Mouse (Mus musculus) neural tube, embryonic 13.5 days (tissue): ENCODE measurements around the gene Ppp2r5b. TPM values are rescaled to one million over a fixed set of nuclear protein-coding genes. Genes with fewer than 3 reads are reported as not detected.

ENCODE experiments used
- ATAC-seq: fragments of 200-750 bp; cut with Nextera tagmentation; 2 replicates; pipeline ENCODE4 v1.8.0; 2017; ENCODE audit warnings: low read depth, mild to moderate bottlenecking, moderate TSS enrichment, moderate library complexity
- H3K27ac ChIP-seq: fragments of 300-500 bp; sonication (generic); replicated peaks from 2 replicates; pipeline ENCODE4 v1.5.1; 2015; ENCODE audit warnings: moderate library complexity, mild to moderate bottlenecking, inconsistent platforms
- H3K27me3 ChIP-seq: fragments of 300-500 bp; sonication (generic); 2 replicates; pipeline ENCODE4 v1.6.1; 2015; ENCODE audit warnings: mild to moderate bottlenecking, inconsistent platforms
- H3K36me3 ChIP-seq: fragments of 300-500 bp; sonication (generic); 2 replicates; pipeline ENCODE4 v1.6.1; 2015; ENCODE audit warnings: mild to moderate bottlenecking, inconsistent platforms
- H3K4me1 ChIP-seq: fragments of 300-500 bp; sonication (generic); replicated peaks from 2 replicates; pipeline ENCODE4 v1.6.1; 2015; ENCODE audit warnings: inconsistent platforms
- H3K4me2 ChIP-seq: fragments of 300-500 bp; sonication (generic); 2 replicates; pipeline ENCODE4 v1.6.1; 2015; ENCODE audit warnings: inconsistent platforms, mild to moderate bottlenecking, moderate library complexity
- H3K4me3 ChIP-seq: fragments of 300-500 bp; sonication (generic); 2 replicates; pipeline ENCODE4 v1.5.1; 2015; ENCODE audit warnings: mild to moderate bottlenecking, inconsistent platforms
- H3K9ac ChIP-seq: fragments of 300-500 bp; sonication (generic); 2 replicates; pipeline ENCODE4 v1.6.1; 2015; ENCODE audit warnings: moderate library complexity, mild to moderate bottlenecking, inconsistent platforms
- H3K9me3 ChIP-seq: fragments of 300-500 bp; sonication (generic); 2 replicates; pipeline ENCODE4 v1.6.1; 2016; ENCODE audit warnings: inconsistent platforms
- WGBS: fragments of 180-500 bp; shearing (Covaris S2); methylation state at CpG from one replicate; pipeline ENCODE4 v1.1.7; 2015; 5-methylcytosine and 5-hydroxymethylcytosine counted together
- polyA plus RNA-seq: library from polyadenylated mRNA; unstranded; fragments of >200 nt; fragmentation: Nextera tagmentation; extraction: Ambion mirVana; gene quantifications from 2 replicates; pipeline ENCODE4 v1.2.1, GENCODE M21; 2015

Ppp2r5b gene
- polyA plus RNA-seq, 1 experiment from 2014 or later: 111 TPM

DNA sequence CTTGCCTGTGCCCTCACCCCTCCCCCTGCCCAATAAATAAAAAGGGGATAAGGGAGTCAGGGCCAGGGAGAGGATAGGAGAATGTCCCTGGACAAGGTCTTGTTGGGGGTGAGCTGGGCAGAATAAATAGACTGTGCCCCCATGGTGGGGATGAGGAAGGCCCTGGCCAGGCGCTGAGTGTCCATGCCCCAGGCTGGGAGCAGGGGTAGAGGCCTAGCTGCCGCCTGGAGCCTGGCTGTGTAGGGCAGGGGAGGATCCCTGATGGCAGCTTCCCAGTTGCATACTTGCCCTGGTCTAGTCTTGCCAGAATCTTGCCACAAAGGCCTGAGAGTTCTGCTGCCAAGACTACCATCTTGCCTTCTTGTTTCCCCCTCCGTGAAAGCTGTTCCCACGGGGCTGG lies 7.8 kb downstream of the Ppp2r5b start:
- H3K9me3 ChIP-seq: no peaks in the 10 kb centered on the region
- peaks cover 66% of the 10 kb centered on the region for H3K36me3 ChIP-seq
- no peak overlapping the region for H3K4me2 ChIP-seq
- H3K9ac ChIP-seq: no peak overlapping the region
- H3K27ac ChIP-seq: no peak overlapping the region
- H3K27me3 ChIP-seq: no peaks in the 10 kb centered on the region
- 84% methylated on average over 4 of the region's 4 CpGs for WGBS
- no peak overlapping the region for H3K4me3 ChIP-seq
- ATAC-seq: no peak
- no peaks in the 10 kb centered on the region for H3K4me1 ChIP-seq

DNA sequence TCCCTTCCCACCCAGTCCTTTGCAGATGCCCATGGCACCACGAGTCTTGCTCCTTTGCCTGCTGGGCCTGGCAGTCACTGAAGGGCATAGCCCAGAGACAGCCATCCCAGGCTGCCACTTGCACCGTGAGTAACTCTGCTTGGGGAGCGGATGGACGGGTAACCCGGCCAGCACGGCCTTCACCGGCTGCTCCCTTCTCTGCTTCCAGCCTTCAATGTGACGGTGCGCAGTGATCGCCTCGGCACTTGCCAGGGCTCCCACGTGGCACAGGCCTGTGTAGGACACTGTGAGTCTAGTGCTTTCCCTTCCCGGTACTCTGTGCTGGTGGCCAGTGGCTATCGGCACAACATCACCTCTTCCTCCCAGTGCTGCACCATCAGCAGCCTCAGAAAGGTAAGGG lies 8.9 kb downstream of the Ppp2r5b start:
- H3K4me3 ChIP-seq: no peak overlapping the region
- H3K27ac ChIP-seq: no peak overlapping the region
- H3K27me3 ChIP-seq: no peaks in the 10 kb centered on the region
- H3K36me3 ChIP-seq: peaks cover 55% of the 10 kb centered on the region
- no peaks in the 10 kb centered on the region for H3K4me1 ChIP-seq
- H3K9ac ChIP-seq: no peak overlapping the region
- 89% methylated on average over 14 of the region's 14 CpGs for WGBS
- H3K4me2 ChIP-seq: no peak overlapping the region
- no peak for ATAC-seq
- no peaks in the 10 kb centered on the region for H3K9me3 ChIP-seq

DNA sequence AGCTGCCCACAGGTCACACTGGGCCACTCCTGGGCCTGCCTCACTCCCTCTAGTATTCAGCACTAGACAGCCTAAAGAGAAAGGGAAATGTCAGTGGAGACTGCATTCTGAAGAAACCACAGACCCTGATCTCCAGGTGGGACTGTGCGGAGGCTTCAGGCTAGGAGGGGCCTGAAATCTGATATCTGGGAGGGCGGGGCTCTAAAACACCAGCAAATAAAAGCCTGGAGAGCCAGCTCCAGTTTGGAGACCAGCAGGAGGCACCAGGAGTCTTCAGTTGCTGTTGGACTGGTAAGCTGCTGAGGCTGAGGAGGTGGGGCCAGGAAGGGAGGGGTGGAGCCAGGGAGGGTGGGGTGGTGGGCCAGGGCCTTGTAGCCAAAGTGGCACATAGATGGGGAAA lies 9.5 kb downstream of the Ppp2r5b start, which contains the start of gene Gpha2:
Gpha2 (plus strand) TSS at position 246 of the 400 bp plus-strand sequence.
- H3K36me3 ChIP-seq: peaks cover 49% of the 10 kb centered on the region
- no peaks in the 10 kb centered on the region for H3K27me3 ChIP-seq
- 21% methylated on average over 2 of the region's 2 CpGs for WGBS
- no peak within 1 kb of the TSS for H3K4me2 ChIP-seq
- no peaks in the 10 kb centered on the region for H3K9me3 ChIP-seq
- no peak within 1 kb of the TSS for H3K4me3 ChIP-seq
- no peaks in the 10 kb centered on the region for H3K4me1 ChIP-seq
- no peak within 1 kb of the TSS for H3K9ac ChIP-seq
- no peak for ATAC-seq
- H3K27ac ChIP-seq: no peak within 1 kb of the TSS

DNA sequence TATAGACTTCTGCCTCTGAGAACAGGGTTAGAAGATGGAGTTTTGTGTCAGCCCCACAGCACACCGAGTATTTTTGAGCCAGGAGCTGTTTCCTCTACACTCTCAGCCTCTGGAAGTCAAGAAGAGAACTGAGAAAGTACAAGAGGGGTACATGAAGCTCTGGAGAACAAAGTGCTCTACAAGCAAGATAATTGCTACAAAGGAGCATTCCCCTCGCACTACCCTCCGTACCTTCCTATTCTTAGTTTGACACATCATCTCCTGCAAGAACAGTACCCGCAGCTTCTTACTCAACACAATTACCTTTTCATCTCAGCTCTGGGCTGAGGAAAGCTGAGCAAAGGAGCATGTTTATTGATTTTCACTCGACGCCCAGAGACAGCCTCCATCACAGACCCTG lies 17.1 kb downstream of the Ppp2r5b start:
- Histone ChIP-seq H3K27ac (no peak overlapping the region), H3K9ac (no peak overlapping the region), H3K9me3 (no peaks in the 10 kb centered on the region), H3K4me3 (no peak overlapping the region), H3K4me2 (no peak overlapping the region), H3K27me3 (no peaks in the 10 kb centered on the region), H3K36me3 (no peaks in the 10 kb centered on the region), H3K4me1 (no peaks in the 10 kb centered on the region)
- no peak for ATAC-seq
- WGBS: 70% methylated on average over 6 of the region's 6 CpGs

DNA sequence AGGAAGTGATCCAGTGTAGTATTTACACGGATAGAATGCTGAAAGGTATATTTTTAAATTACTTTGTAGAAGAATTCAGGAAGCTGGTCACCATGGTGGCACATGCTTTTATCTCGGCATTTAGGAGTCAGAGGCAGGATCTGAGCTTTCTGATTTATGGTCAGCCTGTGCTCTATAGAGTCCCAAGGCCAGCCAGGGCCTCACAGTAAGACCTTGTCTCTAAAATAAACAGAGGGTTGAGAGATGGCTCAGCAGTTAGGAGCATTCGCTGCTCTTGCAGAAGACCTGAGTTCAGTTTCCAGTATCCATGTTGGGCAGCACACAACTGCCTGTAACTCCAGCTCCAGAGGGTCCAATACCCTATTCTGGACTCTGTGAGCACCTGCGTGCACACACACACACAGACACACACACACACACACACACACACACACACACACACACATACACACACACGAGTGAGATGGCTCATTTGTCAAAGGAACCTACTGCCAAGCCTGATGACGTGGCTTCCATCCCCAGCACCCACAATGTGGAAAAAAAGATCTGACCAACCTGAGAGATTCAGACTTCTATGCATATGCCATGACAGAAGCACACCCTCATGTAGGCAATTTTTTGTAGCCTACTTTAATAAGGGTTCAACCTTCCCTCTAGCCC lies 19.5 kb downstream of the Ppp2r5b start:
- no peaks in the 10 kb centered on the region for H3K27me3 ChIP-seq
- H3K4me2 ChIP-seq: no peak overlapping the region
- no peak overlapping the region for H3K27ac ChIP-seq
- ATAC-seq: no peak
- H3K4me1 ChIP-seq: no peaks in the 10 kb centered on the region
- no peaks in the 10 kb centered on the region for H3K36me3 ChIP-seq
- 74% methylated on average over 6 of the region's 6 CpGs for WGBS
- H3K9ac ChIP-seq: no peak overlapping the region
- no peak overlapping the region for H3K4me3 ChIP-seq
- H3K9me3 ChIP-seq: no peaks in the 10 kb centered on the region

DNA sequence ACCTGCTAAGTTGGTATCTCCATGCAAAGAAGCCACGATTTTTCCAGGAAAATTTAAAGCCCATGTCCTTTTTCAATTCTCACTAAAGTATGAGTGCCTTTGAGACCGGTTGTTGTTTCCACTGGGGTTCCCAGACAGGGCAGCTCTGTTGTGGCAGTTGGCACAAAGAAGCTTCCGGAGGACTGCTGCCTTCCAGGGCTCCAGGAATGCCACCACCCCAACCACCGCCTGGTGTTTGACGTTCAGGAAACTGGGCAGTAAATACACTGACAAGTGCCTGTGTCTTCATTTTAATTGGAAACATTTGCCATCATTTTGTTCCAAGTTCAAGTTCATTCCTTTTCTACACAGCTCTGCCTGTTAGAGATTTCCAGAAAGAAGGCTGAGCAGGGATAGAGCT lies 29.0 kb downstream of the Ppp2r5b start:
- H3K9me3 ChIP-seq: no peaks in the 10 kb centered on the region
- H3K36me3 ChIP-seq: no peaks in the 10 kb centered on the region
- no peaks in the 10 kb centered on the region for H3K4me1 ChIP-seq
- no peak overlapping the region for H3K27ac ChIP-seq
- 79% methylated on average over 5 of the region's 5 CpGs for WGBS
- no peak overlapping the region for H3K9ac ChIP-seq
- no peaks in the 10 kb centered on the region for H3K27me3 ChIP-seq
- H3K4me3 ChIP-seq: no peak overlapping the region
- no peak for ATAC-seq
- no peak overlapping the region for H3K4me2 ChIP-seq

DNA sequence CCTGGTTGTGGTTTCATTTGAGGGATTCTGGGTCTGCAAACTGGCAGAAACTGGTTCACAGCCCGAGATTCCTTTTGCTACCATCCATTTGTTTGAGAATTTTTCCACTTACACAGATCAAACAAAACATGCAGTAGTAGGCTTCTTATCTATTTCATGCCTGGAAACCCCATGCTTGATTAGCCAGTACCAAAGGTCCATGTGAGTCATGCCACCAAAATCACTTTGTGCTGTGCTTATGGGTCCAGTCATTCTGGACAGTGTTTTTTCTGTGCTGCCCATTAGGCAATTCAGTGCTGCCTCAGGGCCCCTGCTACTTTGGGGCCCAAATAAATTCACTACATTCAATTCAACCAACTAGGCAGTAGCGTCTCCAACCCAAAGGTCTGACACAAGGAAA lies 31.4 kb downstream of the Ppp2r5b start:
- ATAC-seq: no peak
- Histone ChIP-seq H3K27ac (no peak overlapping the region), H3K36me3 (no peaks in the 10 kb centered on the region), H3K4me1 (no peaks in the 10 kb centered on the region), H3K9ac (no peak overlapping the region), H3K4me3 (no peak overlapping the region), H3K9me3 (no peaks in the 10 kb centered on the region), H3K27me3 (no peaks in the 10 kb centered on the region), H3K4me2 (no peak overlapping the region)
- WGBS: 80% methylated on average over 2 of the region's 2 CpGs

DNA sequence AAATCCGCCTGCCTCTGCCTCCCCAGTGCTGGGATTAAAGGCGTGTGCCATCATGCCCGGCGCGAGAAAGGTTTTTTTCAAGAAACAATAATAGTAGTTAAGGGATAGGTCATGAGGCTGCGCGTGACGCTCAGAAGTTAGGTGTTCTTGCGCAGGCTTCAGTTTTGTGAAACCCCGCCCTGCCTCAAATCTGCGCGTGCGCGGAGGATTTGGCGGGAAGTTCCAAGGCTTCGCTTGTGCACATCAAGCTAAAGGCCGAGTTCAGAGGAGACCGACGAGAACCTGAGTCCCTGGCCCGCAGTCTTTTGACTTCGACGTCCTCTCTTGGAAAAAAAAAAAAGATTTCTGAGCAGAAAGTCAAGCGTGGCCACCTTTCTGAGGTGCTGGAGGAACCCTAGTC lies 51.5 kb downstream of the Ppp2r5b start, which contains the start of gene Majin:
Majin (plus strand) TSS at position 258 of the 400 bp plus-strand sequence.
- no peaks in the 10 kb centered on the region for H3K36me3 ChIP-seq
- H3K4me1 ChIP-seq: no peaks in the 10 kb centered on the region
- H3K9ac ChIP-seq: no peak within 1 kb of the TSS
- ATAC-seq: no peak
- H3K27me3 ChIP-seq: no peaks in the 10 kb centered on the region
- H3K9me3 ChIP-seq: no peaks in the 10 kb centered on the region; the same call in 1 of the 2 replicates
- 90% methylated on average over 23 of the region's 23 CpGs for WGBS
- H3K27ac ChIP-seq: no peak within 1 kb of the TSS
- no peak within 1 kb of the TSS for H3K4me3 ChIP-seq
- no peak within 1 kb of the TSS for H3K4me2 ChIP-seq

DNA sequence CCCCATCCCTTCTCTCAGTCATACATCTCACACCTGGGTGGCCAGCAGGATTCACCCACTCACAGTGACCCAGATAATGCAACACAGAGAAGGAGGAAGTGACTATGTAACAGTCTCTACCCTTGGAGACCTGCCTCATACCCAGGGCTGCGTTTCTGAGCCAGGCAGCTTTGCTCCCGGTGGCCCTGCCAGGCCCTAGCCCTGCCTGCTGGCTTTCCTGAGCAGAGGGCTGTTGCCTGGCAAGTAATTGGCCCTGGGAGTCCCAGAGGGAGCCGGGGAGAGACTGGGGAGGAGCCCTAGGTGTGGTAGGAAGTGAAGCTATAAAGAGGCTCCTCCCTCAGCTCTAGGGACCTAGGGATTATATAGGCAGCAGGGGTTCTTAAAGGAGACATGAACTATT lies 53.1 kb downstream of the Ppp2r5b start:
- H3K9ac ChIP-seq: no peak overlapping the region
- no peaks in the 10 kb centered on the region for H3K27me3 ChIP-seq
- no peak overlapping the region for H3K4me2 ChIP-seq
- H3K4me1 ChIP-seq: no peaks in the 10 kb centered on the region
- 14% methylated on average over 3 of the region's 3 CpGs for WGBS
- no peak overlapping the region for H3K27ac ChIP-seq
- H3K36me3 ChIP-seq: no peaks in the 10 kb centered on the region
- H3K4me3 ChIP-seq: no peak overlapping the region
- H3K9me3 ChIP-seq: no peaks in the 10 kb centered on the region; the same call in 1 of the 2 replicates
- ATAC-seq: no peak

DNA sequence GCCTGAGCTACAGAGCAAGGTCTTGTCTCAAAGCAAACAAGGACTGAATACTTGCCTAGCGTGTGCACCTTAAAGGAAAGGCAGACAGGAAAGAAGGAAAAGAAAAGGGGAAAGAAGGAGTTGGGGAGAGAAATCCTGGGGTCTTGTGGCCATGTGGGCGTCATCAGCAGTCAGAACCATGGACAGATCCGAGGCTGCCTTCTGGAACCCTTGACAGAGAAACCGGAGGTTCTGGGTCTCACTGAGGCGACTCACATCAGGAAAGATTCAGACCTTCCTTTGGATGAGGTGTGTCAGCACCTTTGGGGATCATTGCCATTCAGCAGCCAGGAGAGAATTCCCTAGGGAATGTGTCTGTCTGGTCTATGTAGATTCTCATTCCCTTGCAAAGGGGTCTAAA lies 54.0 kb downstream of the Ppp2r5b start:
- no peak overlapping the region for H3K27ac ChIP-seq
- WGBS: 31% methylated on average over 5 of the region's 5 CpGs
- no peaks in the 10 kb centered on the region; the same call in 1 of the 2 replicates for H3K9me3 ChIP-seq
- no peak overlapping the region for H3K4me2 ChIP-seq
- H3K4me3 ChIP-seq: no peak overlapping the region
- H3K9ac ChIP-seq: no peak overlapping the region
- ATAC-seq: no peak
- H3K36me3 ChIP-seq: no peaks in the 10 kb centered on the region
- H3K27me3 ChIP-seq: no peaks in the 10 kb centered on the region
- no peaks in the 10 kb centered on the region for H3K4me1 ChIP-seq

DNA sequence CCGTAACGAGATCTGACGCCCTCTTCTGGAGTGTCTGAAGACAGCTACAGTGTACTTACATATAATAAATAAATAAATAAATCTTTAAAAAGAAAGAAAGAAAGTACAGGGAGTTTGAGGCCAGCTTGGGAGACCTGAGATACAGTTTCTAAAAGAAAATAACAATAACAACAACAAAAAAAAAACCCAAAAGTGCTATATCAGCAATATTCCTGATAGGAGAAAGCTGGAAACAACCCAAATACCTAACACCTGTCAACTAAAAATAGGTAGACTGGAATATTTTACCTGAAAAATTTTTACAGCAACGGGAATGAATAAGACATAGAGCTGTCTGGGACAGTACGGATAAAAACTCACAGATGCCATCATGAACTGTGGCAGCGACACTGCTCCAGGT lies 56.9 kb downstream of the Ppp2r5b start:
- no peaks in the 10 kb centered on the region for H3K27me3 ChIP-seq
- no peak overlapping the region for H3K27ac ChIP-seq
- no peaks in the 10 kb centered on the region; the same call in 1 of the 2 replicates for H3K9me3 ChIP-seq
- no peak for ATAC-seq
- H3K36me3 ChIP-seq: no peaks in the 10 kb centered on the region
- 85% methylated on average over 6 of the region's 6 CpGs for WGBS
- no peaks in the 10 kb centered on the region for H3K4me1 ChIP-seq
- no peak overlapping the region for H3K9ac ChIP-seq
- H3K4me3 ChIP-seq: no peak overlapping the region
- H3K4me2 ChIP-seq: no peak overlapping the region
